Comparison of ENCODE assay signal across 14 mouse cellular contexts in genomic region chr4:154826224-154826623, GRCm38 (mm10). TPM values are rescaled to one million over a fixed set of nuclear protein-coding genes. Genes with fewer than 3 reads are reported as not detected.
DNase-seq lines count a peak whose midpoint lies in the region; ATAC-seq and TF ChIP-seq lines count a peak whose summit lies in the region.
"Had no signal": no experiment of that assay in that cellular context is flagged by ENCODE, and none has a peak within 500 bp of the region (broad histone marks: within the 10 kb centered on the region; RNA-seq: fewer than 3 reads in every experiment).

No protein-coding gene starts in this region.

- peak; percentile 21; the same call in 1 of the 2 replicates for ATAC-seq in forebrain, embryonic 11.5 days (replicated peaks; ENCODE audit: low FRiP score)
- ATAC-seq in forebrain, embryonic 15.5 days (replicated peaks): no peak
- ATAC-seq in intestine, embryonic 15.5 days: 0 out of 2 replicates have a peak, but pooled peaks have one; percentile 34
- no peak for ATAC-seq in intestine, postnatal 0 days
- 0 out of 2 replicates have a peak, but pooled peaks have one; percentile 9 for ATAC-seq in midbrain, embryonic 11.5 days (ENCODE audit: low FRiP score)
- no peak for ATAC-seq in midbrain, postnatal 0 days (ENCODE audit: low FRiP score)

- H3K9ac ChIP-seq in forebrain, embryonic 11.5 days (ENCODE audit: low read length): no peak overlapping the region
- no peak overlapping the region for H3K9ac ChIP-seq in forebrain, embryonic 15.5 days (replicated peaks)
- H3K9ac ChIP-seq in intestine, embryonic 15.5 days: no peak overlapping the region
- no peak overlapping the region for H3K9ac ChIP-seq in intestine, postnatal 0 days (ENCODE audit: low read depth, low read length)
- no peak overlapping the region for H3K9ac ChIP-seq in midbrain, embryonic 11.5 days (ENCODE audit: low read length)
- H3K9ac ChIP-seq in midbrain, postnatal 0 days (replicated peaks; ENCODE audit: low read length, poor library complexity, severe bottlenecking): no peak overlapping the region
- H3K9ac ChIP-seq: heart, embryonic 15.5 days; liver, embryonic 15.5 days had no signal

- no peaks in the 10 kb centered on the region for H3K4me1 ChIP-seq in forebrain, embryonic 11.5 days (replicated peaks; ENCODE audit: control insufficient read depth, insufficient read depth, low read length)
- H3K4me1 ChIP-seq in forebrain, embryonic 15.5 days: no peaks in the 10 kb centered on the region
- H3K4me1 ChIP-seq in intestine, embryonic 15.5 days (replicated peaks): peaks cover 3% of the 10 kb centered on the region; the same call in 1 of the 2 replicates
- no peaks in the 10 kb centered on the region for H3K4me1 ChIP-seq in intestine, postnatal 0 days (replicated peaks; ENCODE audit: control insufficient read depth, insufficient read depth, low read length)
- no peaks in the 10 kb centered on the region; the same call in 1 of the 2 replicates for H3K4me1 ChIP-seq in midbrain, embryonic 11.5 days (ENCODE audit: control insufficient read depth, insufficient read depth, low read length)
- H3K4me1 ChIP-seq in midbrain, postnatal 0 days (ENCODE audit: insufficient read depth, low read length): no peaks in the 10 kb centered on the region
- H3K4me1 ChIP-seq: liver, embryonic 15.5 days had no signal

- H3K36me3 ChIP-seq in forebrain, embryonic 11.5 days (ENCODE audit: control insufficient read depth, insufficient read depth, low read length): no peaks in the 10 kb centered on the region
- H3K36me3 ChIP-seq in forebrain, embryonic 15.5 days: no peaks in the 10 kb centered on the region
- H3K36me3 ChIP-seq in intestine, embryonic 15.5 days: no peaks in the 10 kb centered on the region
- no peaks in the 10 kb centered on the region for H3K36me3 ChIP-seq in intestine, postnatal 0 days (ENCODE audit: control insufficient read depth, insufficient read depth)
- H3K36me3 ChIP-seq in midbrain, embryonic 11.5 days (ENCODE audit: control insufficient read depth, insufficient read depth, low read length): no peaks in the 10 kb centered on the region
- no peaks in the 10 kb centered on the region for H3K36me3 ChIP-seq in midbrain, postnatal 0 days (ENCODE audit: insufficient read depth, low read length)
- H3K36me3 ChIP-seq: heart, embryonic 15.5 days; liver, embryonic 15.5 days had no signal

- WGBS in forebrain, embryonic 11.5 days: 57% methylated on average over 7 of the region's 7 CpGs
- WGBS in forebrain, embryonic 15.5 days: 56% methylated on average over 7 of the region's 7 CpGs
- WGBS in intestine, embryonic 15.5 days: 54% methylated on average over 7 of the region's 7 CpGs
- WGBS in intestine, postnatal 0 days: 59% methylated on average over 7 of the region's 7 CpGs
- 55% methylated on average over 7 of the region's 7 CpGs for WGBS in midbrain, embryonic 11.5 days
- WGBS in midbrain, postnatal 0 days: 50% methylated on average over 7 of the region's 7 CpGs

- TF ChIP-seq CTCF in intestine, postnatal 0 days (IDR thresholded peaks at IDR 0.05; ENCODE audit: low read depth): no peak
- TF ChIP-seq CTCF in midbrain, postnatal 0 days (IDR thresholded peaks at IDR 0.05): no peak

- H3K4me2 ChIP-seq in forebrain, embryonic 11.5 days (ENCODE audit: low read depth, low read length, severe bottlenecking): no peak overlapping the region
- H3K4me2 ChIP-seq in forebrain, embryonic 15.5 days (replicated peaks): no peak overlapping the region
- no peak overlapping the region for H3K4me2 ChIP-seq in intestine, embryonic 15.5 days (replicated peaks)
- H3K4me2 ChIP-seq in intestine, postnatal 0 days (replicated peaks; ENCODE audit: low read depth): no peak overlapping the region
- H3K4me2 ChIP-seq in midbrain, embryonic 11.5 days: no peak overlapping the region
- no peak overlapping the region for H3K4me2 ChIP-seq in midbrain, postnatal 0 days (ENCODE audit: low read depth, low read length, poor library complexity, severe bottlenecking)
- H3K4me2 ChIP-seq: heart, embryonic 15.5 days; liver, embryonic 15.5 days had no signal

- H3K4me3 ChIP-seq in forebrain, embryonic 11.5 days (ENCODE audit: low read depth, low read length): no peak overlapping the region
- H3K4me3 ChIP-seq in forebrain, embryonic 15.5 days: no peak overlapping the region
- no peak overlapping the region for H3K4me3 ChIP-seq in intestine, embryonic 15.5 days (replicated peaks)
- no peak overlapping the region for H3K4me3 ChIP-seq in intestine, postnatal 0 days (ENCODE audit: low read depth, low read length)
- no peak overlapping the region for H3K4me3 ChIP-seq in midbrain, embryonic 11.5 days (ENCODE audit: low read depth, low read length)
- H3K4me3 ChIP-seq in midbrain, postnatal 0 days (ENCODE audit: low read depth, low read length): no peak overlapping the region
- H3K4me3 ChIP-seq: erythroblast, embryonic 14.5 days; heart, embryonic 15.5 days; liver, embryonic 15.5 days had no signal

- H3K27ac ChIP-seq in forebrain, embryonic 11.5 days (ENCODE audit: low read depth, low read length): no peak overlapping the region
- H3K27ac ChIP-seq in forebrain, embryonic 15.5 days (replicated peaks): no peak overlapping the region
- H3K27ac ChIP-seq in intestine, embryonic 15.5 days: no peak overlapping the region
- no peak overlapping the region for H3K27ac ChIP-seq in intestine, postnatal 0 days (ENCODE audit: low read depth, low read length)
- H3K27ac ChIP-seq in midbrain, embryonic 11.5 days (ENCODE audit: low read depth, low read length): no peak overlapping the region
- no peak overlapping the region for H3K27ac ChIP-seq in midbrain, postnatal 0 days (ENCODE audit: low read depth, low read length)
- H3K27ac ChIP-seq: heart, embryonic 15.5 days; liver, embryonic 15.5 days had no signal

- no peaks in the 10 kb centered on the region for H3K9me3 ChIP-seq in forebrain, embryonic 11.5 days (ENCODE audit: control insufficient read depth, low read length)
- H3K9me3 ChIP-seq in forebrain, embryonic 15.5 days: no peaks in the 10 kb centered on the region
- no peaks in the 10 kb centered on the region for H3K9me3 ChIP-seq in intestine, embryonic 15.5 days
- H3K9me3 ChIP-seq in intestine, postnatal 0 days (ENCODE audit: control insufficient read depth): no peaks in the 10 kb centered on the region
- no peaks in the 10 kb centered on the region for H3K9me3 ChIP-seq in midbrain, embryonic 11.5 days (ENCODE audit: control insufficient read depth, low read length)
- H3K9me3 ChIP-seq in midbrain, postnatal 0 days (ENCODE audit: low read length): no peaks in the 10 kb centered on the region
- H3K9me3 ChIP-seq: heart, embryonic 15.5 days; liver, embryonic 15.5 days had no signal

- H3K27me3 ChIP-seq in forebrain, embryonic 11.5 days (ENCODE audit: control insufficient read depth, insufficient read depth, low read length): peaks cover 8% of the 10 kb centered on the region; the same call in 1 of the 2 replicates
- H3K27me3 ChIP-seq in forebrain, embryonic 15.5 days: peaks cover 30% of the 10 kb centered on the region; the same call in 1 of the 2 replicates
- H3K27me3 ChIP-seq in intestine, embryonic 15.5 days (replicated peaks): no peaks in the 10 kb centered on the region
- 0 out of 2 replicates have a peak, but pooled peaks cover 4% of the 10 kb centered on the region for H3K27me3 ChIP-seq in intestine, postnatal 0 days (replicated peaks; ENCODE audit: control insufficient read depth, insufficient read depth, low read length)
- no peaks in the 10 kb centered on the region; the same call in 1 of the 2 replicates for H3K27me3 ChIP-seq in midbrain, embryonic 11.5 days (ENCODE audit: control insufficient read depth, insufficient read depth, low read length)
- no peaks in the 10 kb centered on the region for H3K27me3 ChIP-seq in midbrain, postnatal 0 days (ENCODE audit: insufficient read depth, low read length)
- H3K27me3 ChIP-seq: liver, embryonic 15.5 days had no signal

- no peak for DNase-seq in forebrain, embryonic 11.5 days (ENCODE audit: low spot score)
- no peak for DNase-seq in midbrain, embryonic 11.5 days (ENCODE audit: low spot score, missing footprints)
- no peak for DNase-seq in midbrain, postnatal 0 days (ENCODE audit: low spot score)
- DNase-seq in right cerebral cortex, postnatal 10 days (ENCODE audit: low spot score in 2 of 2): no peak
- no peak for DNase-seq in testis, postnatal 14 days (ENCODE audit: low spot score)

RNA-seq across cellular contexts. Expression of gene Ttc34, which starts 11.0 kb away (rescaled TPM):
- polyA plus RNA-seq in forebrain, embryonic 11.5 days (2014; fragmentation: Nextera tagmentation; extraction: Ambion mirVana): 0.11 and 0.20 TPM in 2 replicates
- polyA plus RNA-seq in forebrain, embryonic 15.5 days (2015; fragmentation: Nextera tagmentation; extraction: Ambion mirVana): 1.3 TPM in 2 replicates
- 0.10 TPM in 1 of 2 replicates, not detected in the other for polyA plus RNA-seq in intestine, embryonic 15.5 days (2015; fragmentation: Nextera tagmentation; extraction: Ambion mirVana)
- 0.08 TPM in 1 of 2 replicates, not detected in the other for polyA plus RNA-seq in intestine, postnatal 0 days (2015; fragmentation: Nextera tagmentation; extraction: Ambion mirVana)
- 0.25 and 0.31 TPM in 2 replicates for polyA plus RNA-seq in midbrain, embryonic 11.5 days (2014; fragmentation: Nextera tagmentation; extraction: Ambion mirVana)
- 2.5 and 3.9 TPM in 2 replicates for total RNA-seq in midbrain, postnatal 0 days (2014; rRNA removed)
- polyA plus RNA-seq in midbrain, postnatal 0 days (2015; fragmentation: Nextera tagmentation; extraction: Ambion mirVana): 2.9 and 3.3 TPM in 2 replicates
- total RNA-seq: neutrophil, adult 5-6 weeks had no signal
- polyA plus RNA-seq: erythroblast, embryonic 14.5 days; liver, embryonic 15.5 days had no signal

RNA-seq across cellular contexts. Expression of gene Mmel1, which starts 43.2 kb away (rescaled TPM):
- polyA plus RNA-seq in forebrain, embryonic 11.5 days (2014; fragmentation: Nextera tagmentation; extraction: Ambion mirVana): 0.21 TPM in 1 of 2 replicates, not detected in the other
- polyA plus RNA-seq in forebrain, embryonic 15.5 days (2015; fragmentation: Nextera tagmentation; extraction: Ambion mirVana): 0.36 and 0.56 TPM in 2 replicates
- 0.20 and 0.34 TPM in 2 replicates for polyA plus RNA-seq in intestine, embryonic 15.5 days (2015; fragmentation: Nextera tagmentation; extraction: Ambion mirVana)
- polyA plus RNA-seq in intestine, postnatal 0 days (2015; fragmentation: Nextera tagmentation; extraction: Ambion mirVana): 0.22 and 0.44 TPM in 2 replicates
- polyA plus RNA-seq in midbrain, embryonic 11.5 days (2014; fragmentation: Nextera tagmentation; extraction: Ambion mirVana): 0.29 and 0.56 TPM in 2 replicates
- 0.76 and 0.82 TPM in 2 replicates for total RNA-seq in midbrain, postnatal 0 days (2014; rRNA removed)
- 0.89 and 0.93 TPM in 2 replicates for polyA plus RNA-seq in midbrain, postnatal 0 days (2015; fragmentation: Nextera tagmentation; extraction: Ambion mirVana)
- total RNA-seq: gastrocnemius, adult 18-20 months; neutrophil, adult 5-6 weeks had no signal
- polyA plus RNA-seq: intestine, embryonic 14.5 days had no signal

Comparison
In these comparisons a context has a peak if more than half of its experiments do, and no peak if none do; other contexts are left out.
1. ATAC-seq: peak in forebrain, embryonic 11.5 days (single experiment), intestine, embryonic 15.5 days (single experiment) and midbrain, embryonic 11.5 days (single experiment); none in forebrain, embryonic 15.5 days (single experiment), intestine, postnatal 0 days (single experiment) and midbrain, postnatal 0 days (single experiment).